ENCODE assay signal across 8 mouse cellular contexts in genomic region chr6:125192016-125192714, GRCm38 (mm10). TPM values are rescaled to one million over a fixed set of nuclear protein-coding genes. Genes with fewer than 3 reads are reported as not detected.
A peak's percentile ranks its signal among the peaks of the same experiment; 100 is the strongest.
DNase-seq lines count a peak whose midpoint lies in the region; ATAC-seq and TF ChIP-seq lines count a peak whose summit lies in the region.

No protein-coding gene starts in this region.

- H3K4me3 ChIP-seq in hindbrain, embryonic 14.5 days (replicated peaks; ENCODE audit: low read length): peak overlapping the region; percentile 75

- POLR2A ChIA-PET in Patski (lab: Charles Lee): interaction anchor here (1.5 to 1.6 kb wide), 2 partner anchors 21 to 25 kb away, joined by 5 to 6 read pairs; partner anchors contain the start of gene Gapdh

- ATAC-seq in Patski: peak; percentile 86
- ATAC-seq in hindbrain, embryonic 14.5 days (ENCODE audit: low FRiP score): peak; percentile 93

- no peaks in the 10 kb centered on the region for H3K27me3 ChIP-seq in Patski
- H3K27me3 ChIP-seq in hindbrain, embryonic 14.5 days (ENCODE audit: control insufficient read depth, insufficient read depth, low read length): no peaks in the 10 kb centered on the region

- CTCF ChIA-PET in Patski (lab: Charles Lee): no interaction called here

- peaks cover 41% of the 10 kb centered on the region for H3K36me3 ChIP-seq in hindbrain, embryonic 14.5 days (replicated peaks; ENCODE audit: control insufficient read depth, insufficient read depth)

- in situ Hi-C loops in Patski (cut with MboI; ENCODE audit: low pct_unique_long_range_greater_than_20kb): no loop called here

- no peaks in the 10 kb centered on the region for H3K9me3 ChIP-seq in hindbrain, embryonic 14.5 days (ENCODE audit: control insufficient read depth, low read length)

- H3K4me2 ChIP-seq in hindbrain, embryonic 14.5 days (replicated peaks): peak overlapping the region; percentile 88

- peak overlapping the region; percentile 84 for H3K9ac ChIP-seq in hindbrain, embryonic 14.5 days

- WGBS in hindbrain, embryonic 14.5 days: under 1% methylated on average over 34 of the region's 34 CpGs

- peak overlapping the region; percentile 99 for H3K27ac ChIP-seq in hindbrain, embryonic 14.5 days

- TF ChIP-seq CTCF in Patski (IDR thresholded peaks at IDR 0.05): no peak

- no peak for DNase-seq in Patski (ENCODE audit: low read depth, low spot score)
- peak; percentile 96 to 97 for DNase-seq in cerebellum, postnatal 14 days
- DNase-seq in frontal cortex, postnatal 25 days (ENCODE audit: low spot score in 2 of 2): peak; percentile 78 to 85
- DNase-seq in hindbrain, embryonic 14.5 days (ENCODE audit: low spot score): peak; percentile 91
- DNase-seq in layer of hippocampus, postnatal 36 days: peak; percentile 88
- peak; percentile 96 for DNase-seq in lung, postnatal 36 days
- peak; percentile 97 for DNase-seq in retina, postnatal 1 day
- DNase-seq in urinary bladder, adult 18-20 months (ENCODE audit: low spot score in 2 of 2): peak; percentile 85 to 86

- peaks cover 12% of the 10 kb centered on the region for H3K4me1 ChIP-seq in hindbrain, embryonic 14.5 days (replicated peaks; ENCODE audit: control insufficient read depth, insufficient read depth, low read length)

RNA-seq across cellular contexts. Expression of gene Mrpl51, which starts 0.6 kb away (rescaled TPM):
- polyA plus RNA-seq in Patski (2021): 175 TPM
- 140 and 142 TPM in 2 replicates for polyA plus RNA-seq in hindbrain, embryonic 14.5 days (2014; fragmentation: Nextera tagmentation; extraction: Ambion mirVana)
- total RNA-seq in layer of hippocampus, postnatal 36 days (2021): 10 to 100 TPM; 70.7 to 72.3 TPM

RNA-seq across cellular contexts. Expression of gene Ncapd2, which starts 0.7 kb away (rescaled TPM):
- 73.8 TPM for polyA plus RNA-seq in Patski (2021)
- 40.1 and 40.7 TPM in 2 replicates for polyA plus RNA-seq in hindbrain, embryonic 14.5 days (2014; fragmentation: Nextera tagmentation; extraction: Ambion mirVana)
- total RNA-seq in layer of hippocampus, postnatal 36 days (2021): 10 to 100 TPM; 22.8 to 26.5 TPM

RNA-seq across cellular contexts. Expression of gene Vamp1, which starts 23.2 kb away (rescaled TPM):
- 7.5 TPM for polyA plus RNA-seq in Patski (2021)
- polyA plus RNA-seq in hindbrain, embryonic 14.5 days (2014; fragmentation: Nextera tagmentation; extraction: Ambion mirVana): 12.6 and 15.8 TPM in 2 replicates
- 10 to 100 TPM; 75.3 to 80.4 TPM for total RNA-seq in layer of hippocampus, postnatal 36 days (2021)

RNA-seq across cellular contexts. Expression of gene Gapdh, which starts 25.9 kb away (rescaled TPM):
- polyA plus RNA-seq in Patski (2021): 889 TPM
- 1,428 and 1,660 TPM in 2 replicates for polyA plus RNA-seq in hindbrain, embryonic 14.5 days (2014; fragmentation: Nextera tagmentation; extraction: Ambion mirVana)
- total RNA-seq in layer of hippocampus, postnatal 36 days (2021): 1,000 to 10,000 TPM; 2,301 to 2,480 TPM

RNA-seq across cellular contexts. Expression of gene Tapbpl, which starts 39.5 kb away (rescaled TPM):
- polyA plus RNA-seq in Patski (2021): 18.2 TPM
- polyA plus RNA-seq in hindbrain, embryonic 14.5 days (2014; fragmentation: Nextera tagmentation; extraction: Ambion mirVana): 4.7 and 5.3 TPM in 2 replicates
- total RNA-seq in layer of hippocampus, postnatal 36 days (2021): 1 to 10 TPM; 3.3 TPM
